Mouse (Mus musculus) activated CD4-positive, CD25-positive, alpha-beta regulatory T cell, adult 4 months (primary cell): ENCODE data around the gene Adamts7. TPM values are rescaled to one million over a fixed set of nuclear protein-coding genes. Genes with fewer than 3 reads are reported as not detected.

Experiments used
- ATAC-seq: one replicate; pipeline ENCODE4 v1.8.0; 2017
- polyA plus RNA-seq, 2 experiments: library from polyadenylated mRNA; unstranded; fragments of 100-300 nt; shearing (Covaris generic); gene quantifications; one replicate each; pipeline ENCODE4 v1.2.1; 2017

Gene Adamts7
- polyA plus RNA-seq, 2 experiments from 2014 or later = not detected

DNA sequence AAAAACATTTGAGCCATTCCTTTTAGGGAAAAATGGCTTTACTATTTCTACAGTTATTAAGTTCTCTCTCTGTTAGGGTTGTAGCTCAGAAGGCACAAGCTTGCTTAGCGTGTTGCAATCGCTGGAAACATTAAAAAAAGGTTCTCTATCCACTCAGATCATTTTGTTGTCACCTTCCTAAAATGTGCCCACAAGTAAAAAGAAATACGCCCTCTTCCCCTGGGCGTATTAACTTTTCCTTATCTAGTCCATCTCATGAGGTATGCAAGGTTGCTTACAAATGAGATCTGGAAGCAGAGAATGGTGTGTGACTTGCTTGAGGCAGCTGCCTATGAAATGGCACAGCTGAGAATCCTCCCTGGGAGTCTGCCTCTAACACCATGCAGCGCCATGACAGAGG lies 73.9 kb downstream of the Adamts7 start:
- no peak for ATAC-seq

DNA sequence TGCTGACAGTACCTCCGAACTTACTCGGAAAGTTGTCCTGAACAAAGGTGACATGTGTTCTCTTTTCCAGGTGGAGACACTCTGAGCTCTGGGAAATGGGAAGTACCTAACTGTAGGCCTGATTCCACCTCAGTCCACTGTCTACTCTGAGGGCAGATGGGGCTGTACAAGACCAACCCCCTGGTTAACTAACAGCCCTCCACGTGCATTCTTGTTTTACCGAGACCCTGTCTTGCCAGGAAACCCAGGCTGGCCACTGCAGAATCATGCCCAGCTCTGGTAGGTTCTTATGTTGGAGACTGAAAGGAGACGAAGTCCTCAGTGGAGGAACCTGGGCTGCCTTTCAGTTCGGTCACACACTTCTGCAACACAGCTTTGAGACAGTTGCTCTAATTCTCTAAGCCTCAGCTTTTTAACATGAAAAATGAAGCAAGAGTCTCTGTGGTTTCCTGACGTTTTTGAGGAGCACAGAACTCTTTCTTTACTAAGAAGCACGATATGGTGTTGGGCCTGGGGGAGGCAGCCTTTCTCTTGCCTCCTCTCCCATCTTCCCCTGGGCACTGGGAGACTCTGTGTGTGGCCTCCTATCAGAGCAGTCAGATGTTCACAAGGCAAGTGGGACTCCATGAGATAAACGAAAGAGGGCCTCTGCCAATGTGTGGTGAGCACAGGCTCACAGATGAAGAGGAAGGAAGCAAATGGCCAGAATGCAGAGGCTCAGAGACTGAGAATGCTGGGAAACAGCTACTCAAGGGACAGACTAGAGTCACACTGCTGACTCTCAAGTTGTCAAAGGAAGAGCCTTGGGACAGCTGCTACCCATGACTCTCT lies 74.6 kb downstream of the Adamts7 start:
- ATAC-seq = no peak

DNA sequence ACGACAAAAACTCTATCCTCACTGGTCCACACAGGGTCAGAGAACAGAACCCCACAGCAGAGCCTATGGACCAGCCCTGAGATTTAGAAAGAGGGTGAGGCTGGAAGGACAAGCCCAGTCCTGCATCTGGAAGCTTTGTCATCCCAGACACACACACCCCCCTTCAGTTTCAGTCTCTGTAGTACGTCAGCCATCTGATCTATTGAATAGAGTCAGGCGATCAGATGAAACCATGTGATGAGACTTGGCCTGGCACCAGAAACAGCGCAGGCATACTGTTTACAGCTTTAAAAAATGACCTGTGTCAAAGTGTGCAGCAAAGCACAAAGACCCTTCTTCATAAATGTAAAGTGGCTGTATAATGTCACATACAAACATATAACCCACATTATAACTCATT lies 77.7 kb downstream of the Adamts7 start:
- ATAC-seq = no peak

DNA sequence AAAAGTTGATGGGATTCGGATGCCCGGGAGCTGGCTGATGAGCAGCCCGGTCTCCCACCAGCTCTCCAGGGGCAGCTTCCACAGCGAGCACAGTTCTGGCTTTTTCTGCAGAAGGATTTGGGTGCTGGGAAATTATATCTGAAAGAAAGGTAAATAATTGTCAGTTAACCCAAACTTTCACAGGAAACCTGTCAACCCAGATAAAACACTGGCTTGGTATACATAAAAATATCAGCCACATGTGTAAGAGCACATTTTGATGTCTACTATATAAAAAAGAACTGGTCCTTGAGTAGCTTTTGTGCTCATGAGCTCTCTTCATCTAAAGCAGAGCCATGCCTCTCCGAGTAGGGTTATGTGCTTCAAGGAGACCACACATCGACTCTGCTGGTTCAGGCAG lies 78.2 kb downstream of the Adamts7 start:
- ATAC-seq = no peak

DNA sequence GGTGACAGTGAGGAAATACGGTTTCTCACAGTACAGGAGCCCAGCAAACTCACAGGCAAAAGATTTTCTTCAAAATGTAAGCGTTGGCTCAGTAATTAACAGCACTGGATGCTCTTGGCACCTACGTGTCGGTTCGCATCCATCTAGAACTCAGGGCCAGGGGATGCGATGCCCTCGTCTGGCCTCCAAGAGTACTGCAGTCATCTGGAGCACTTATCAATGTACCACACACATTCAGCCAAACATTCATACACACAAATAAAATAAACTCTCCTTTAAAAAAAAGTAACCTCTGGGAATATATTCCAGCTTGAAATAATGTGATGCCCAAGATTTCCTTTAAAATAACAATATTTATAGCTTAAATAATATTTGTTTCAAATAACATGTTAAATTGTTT lies 78.7 kb downstream of the Adamts7 start:
- ATAC-seq = no peak

DNA sequence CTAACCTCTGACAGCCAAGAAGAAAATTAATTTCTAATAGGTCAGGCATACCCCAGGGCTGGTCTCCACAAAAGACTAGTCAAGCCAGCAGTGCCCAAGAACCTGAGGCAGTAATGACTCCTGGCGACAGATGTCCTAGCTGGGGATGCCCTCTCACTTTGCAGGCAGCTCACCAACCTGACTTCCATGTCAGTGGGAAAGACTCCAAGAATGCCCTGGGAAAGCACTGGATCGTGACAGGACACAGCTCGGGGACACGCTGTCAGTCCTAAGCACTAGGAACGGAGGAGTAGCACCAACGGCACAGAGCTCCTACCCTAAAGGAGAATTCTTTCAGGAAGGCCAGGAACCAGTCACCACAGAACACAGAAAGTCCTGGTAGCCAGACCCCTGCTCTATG lies 79.4 kb downstream of the Adamts7 start:
- ATAC-seq = no peak

DNA sequence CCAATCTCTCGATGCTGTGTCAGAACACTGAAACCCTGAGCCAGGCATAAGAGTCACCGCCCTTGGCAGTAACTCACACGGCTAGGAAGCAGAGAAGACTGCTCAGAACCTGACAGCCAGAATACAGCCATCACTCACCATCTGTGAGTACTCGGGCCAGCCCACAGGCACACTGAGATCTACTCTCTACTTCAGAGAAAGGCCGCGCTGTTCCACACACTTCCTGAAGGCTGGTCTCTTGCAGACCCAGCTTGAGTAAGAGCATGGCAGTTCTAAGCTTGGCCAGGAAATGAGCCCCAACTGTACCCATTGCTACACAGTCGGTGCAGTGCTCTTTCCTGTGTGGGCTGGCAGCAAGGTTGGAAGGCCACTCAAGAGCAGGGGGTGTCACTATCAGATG lies 80.0 kb downstream of the Adamts7 start:
- ATAC-seq = peak; percentile 79

DNA sequence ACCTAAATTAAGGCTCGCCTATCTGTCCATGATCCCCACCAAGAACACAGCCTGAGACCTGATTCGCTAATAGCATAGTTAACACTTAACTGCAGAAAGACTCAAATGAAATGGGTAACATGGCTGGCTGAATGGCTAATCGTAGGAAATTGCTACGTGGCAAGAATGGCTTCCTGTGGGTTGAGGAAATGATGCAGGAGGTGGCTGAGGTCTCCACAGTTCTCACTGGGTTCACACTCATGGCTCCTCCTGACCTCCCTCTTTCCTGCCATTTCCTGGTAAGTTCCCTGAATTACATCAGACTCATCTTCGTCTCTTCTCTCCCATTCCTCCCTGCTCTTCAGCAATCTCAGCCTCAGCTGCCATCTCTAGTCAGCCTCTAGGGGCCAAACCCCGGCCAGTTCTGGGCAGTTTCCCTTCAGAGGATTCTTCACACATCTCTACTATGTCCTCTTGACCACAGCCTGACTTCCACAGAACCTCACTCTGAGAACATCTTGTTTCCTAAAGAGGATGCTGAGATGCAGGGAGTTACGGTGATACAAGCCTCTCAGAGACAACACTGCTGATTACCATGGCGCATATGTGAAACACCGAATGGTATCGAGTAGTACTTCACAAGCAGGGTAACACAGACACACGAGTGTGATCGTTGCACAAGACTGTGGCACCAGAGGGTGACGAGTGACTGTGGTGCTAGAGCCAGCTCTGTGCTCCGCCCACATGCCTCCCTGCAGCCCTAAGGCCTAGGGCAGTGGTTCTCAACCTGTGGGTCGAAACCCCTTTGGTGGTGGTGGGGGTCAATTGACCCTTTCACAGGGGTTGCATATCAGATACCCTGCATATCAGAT lies 81.7 kb downstream of the Adamts7 start:
- peak; percentile 24 for ATAC-seq

DNA sequence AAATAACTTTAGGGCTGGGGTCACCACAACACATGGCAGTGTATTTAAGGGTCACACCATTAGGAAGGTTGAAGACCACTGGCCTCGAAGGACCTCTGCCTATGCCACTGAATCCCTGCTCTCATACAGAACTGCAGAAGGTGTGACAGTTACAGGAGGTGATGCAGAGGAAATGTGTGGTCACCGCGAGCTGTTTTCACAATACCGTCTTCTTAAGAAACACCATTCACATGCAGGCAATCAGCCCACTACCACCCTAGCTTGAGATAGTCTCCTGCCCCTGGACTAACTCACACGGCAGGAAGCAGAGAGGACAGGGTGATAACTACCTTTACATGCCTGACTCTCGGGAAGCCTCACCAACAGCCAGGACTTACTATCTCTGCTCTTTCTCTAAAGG lies 82.3 kb downstream of the Adamts7 start:
- peak; percentile 56 for ATAC-seq

DNA sequence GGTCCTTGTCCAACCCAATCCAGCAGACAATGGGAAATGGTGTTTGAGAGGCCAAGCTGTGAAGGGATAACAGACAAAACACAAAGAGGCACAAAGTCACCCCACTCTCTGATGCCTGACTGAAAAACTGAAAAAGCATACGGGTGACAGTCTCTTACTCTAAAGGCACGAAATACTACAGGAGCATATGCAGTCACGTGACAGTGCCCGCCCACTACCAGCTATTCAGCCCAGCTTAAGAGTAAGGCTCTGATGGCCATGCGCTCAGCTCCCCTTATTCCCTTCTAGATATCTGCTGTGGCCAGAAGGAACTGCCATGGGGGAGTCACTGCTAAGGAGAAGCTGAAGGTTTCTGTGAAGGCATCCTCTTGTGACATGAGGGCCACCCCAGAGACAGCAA lies 82.9 kb downstream of the Adamts7 start:
- no peak for ATAC-seq

DNA sequence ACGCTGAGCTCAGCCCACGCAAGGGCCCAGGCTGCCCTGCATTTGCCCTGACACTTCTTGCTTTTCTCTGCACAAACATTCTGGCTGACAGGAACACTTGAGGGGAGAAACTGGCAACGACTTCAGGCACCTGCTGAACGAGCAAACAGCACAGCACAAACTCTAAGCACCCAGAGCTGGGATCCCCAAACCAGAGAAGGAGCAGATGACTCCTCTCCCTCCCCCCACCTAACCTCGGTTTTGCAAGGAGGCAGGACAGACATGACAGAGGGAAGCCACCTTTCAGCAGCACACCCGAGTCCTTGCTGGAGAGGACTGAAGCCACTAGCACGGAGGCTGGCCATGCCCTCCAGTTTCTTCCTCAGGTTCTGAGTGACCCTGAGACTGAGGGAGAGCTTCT lies 84.4 kb downstream of the Adamts7 start:
- ATAC-seq = no peak

DNA sequence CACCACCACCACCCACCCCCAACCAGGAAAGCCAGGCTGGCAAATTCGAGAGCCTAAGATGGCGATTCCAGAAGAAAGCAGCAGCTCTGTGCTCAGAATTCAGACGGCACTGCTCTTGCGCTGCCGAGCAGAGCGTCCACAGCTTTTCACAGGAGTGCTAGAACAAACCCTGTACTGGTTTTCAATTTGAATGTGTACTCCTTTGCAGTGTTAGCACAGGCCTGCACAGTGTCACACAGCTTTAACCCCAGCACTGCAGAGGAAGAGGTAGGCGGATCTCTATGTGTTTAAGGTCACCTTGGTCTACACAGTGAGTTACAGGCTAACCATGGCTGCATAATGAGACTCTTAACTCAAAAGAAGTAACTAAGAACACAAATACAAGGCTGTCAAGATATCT lies 85.5 kb downstream of the Adamts7 start:
- peak; percentile 25 for ATAC-seq

DNA sequence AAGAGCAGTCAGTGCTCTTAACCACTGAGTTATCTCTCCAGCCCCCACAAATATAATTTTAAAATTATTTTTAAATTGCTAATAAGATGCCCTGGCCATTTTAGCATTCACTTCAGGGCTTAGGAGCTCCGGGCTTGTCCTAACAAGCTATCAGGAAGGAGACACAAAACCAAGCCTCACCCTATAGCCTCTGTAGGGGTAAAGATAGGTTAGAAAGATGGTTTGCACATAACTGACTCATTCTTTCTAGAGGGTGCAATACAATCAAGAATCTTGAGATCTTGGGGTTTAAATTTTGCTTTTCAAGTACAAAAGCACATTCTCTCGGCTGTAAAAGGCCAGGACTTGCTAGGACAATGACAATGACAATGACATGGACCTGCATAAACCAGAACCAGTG lies 86.2 kb downstream of the Adamts7 start:
- no peak for ATAC-seq

DNA sequence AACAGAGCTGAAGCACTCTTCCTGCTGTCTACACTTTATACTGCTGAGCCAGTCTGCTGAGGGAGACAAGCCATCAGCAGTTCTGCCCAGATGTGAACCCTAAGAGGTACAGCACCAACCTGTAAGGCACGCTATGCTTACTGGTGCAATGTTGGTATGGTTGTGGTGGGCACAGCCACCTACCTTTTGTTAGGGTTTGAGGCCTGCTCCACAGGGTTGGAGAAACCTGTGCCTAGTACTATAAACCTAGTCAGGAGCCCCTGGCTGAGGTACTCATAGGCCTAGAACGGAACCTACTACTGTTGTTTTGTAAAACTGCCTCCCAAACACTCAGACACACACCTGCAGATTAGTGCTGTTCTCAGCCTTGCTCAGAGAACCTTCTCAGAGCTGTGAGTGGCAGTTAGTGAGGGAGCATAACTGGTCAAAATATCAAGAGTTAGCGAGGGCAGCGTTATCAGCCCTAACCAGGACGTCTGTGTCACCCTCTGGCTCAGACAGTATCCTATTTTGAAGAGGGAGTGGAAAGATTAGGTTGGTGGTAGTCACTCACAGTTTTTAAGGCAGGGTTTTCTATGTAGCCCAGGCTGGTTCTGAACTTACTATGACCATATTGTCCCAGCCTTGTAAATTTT lies 87.4 kb downstream of the Adamts7 start:
- ATAC-seq = no peak

DNA sequence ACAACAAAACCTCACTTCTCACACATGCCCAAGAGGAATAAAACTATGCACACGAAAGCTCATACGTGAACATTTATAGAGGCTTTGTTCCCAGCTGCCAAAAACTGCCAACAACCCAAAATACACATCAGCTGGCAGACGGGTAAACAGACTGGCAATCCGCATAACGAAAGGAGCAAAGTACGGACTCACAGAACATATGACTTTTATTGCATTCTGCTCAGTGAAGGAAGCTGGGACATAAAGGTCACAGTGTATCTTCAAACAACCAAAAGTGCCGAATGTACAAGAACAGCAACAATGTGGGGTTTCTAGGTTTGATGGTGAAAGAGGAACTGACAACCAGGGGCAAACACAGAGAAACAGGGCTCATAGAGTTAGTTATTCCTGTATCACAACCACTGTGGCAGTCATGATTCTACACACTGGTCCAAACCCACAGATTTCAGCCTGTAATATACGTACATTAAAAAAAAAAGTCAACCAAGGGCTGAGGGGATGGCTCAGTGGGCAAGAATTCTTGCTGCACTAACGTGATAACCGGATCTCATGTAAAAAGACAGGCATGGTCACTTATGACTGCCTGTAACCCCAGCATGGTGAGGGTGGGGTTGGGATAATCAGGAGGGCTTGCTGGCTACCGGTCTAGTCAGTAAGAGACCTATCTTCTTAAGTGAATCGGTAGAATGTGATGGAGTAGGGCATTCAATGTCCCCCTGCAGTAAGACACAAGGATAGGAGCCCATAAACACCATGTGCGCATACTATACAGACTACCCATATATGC lies 88.3 kb downstream of the Adamts7 start:
- peak; percentile 17 for ATAC-seq

DNA sequence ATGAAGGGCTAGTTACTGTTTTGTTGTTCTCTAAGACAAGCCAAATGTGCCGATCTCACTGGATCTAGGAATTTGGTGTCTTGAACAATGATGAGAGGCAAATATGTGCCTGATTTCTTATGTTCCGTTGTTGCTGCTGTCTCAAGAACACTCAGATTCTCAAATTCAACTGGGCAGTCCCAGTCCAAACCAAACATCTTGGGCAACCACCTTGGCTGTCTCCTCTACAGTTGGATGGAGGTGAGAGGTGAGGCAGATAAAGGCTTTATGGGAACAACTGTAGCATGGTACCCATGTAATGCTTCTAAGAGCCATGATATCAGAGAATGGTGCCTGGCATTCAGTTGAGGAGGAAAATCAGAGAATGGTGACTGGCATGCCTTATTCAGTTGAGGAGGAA lies 90.3 kb downstream of the Adamts7 start:
- no peak for ATAC-seq

DNA sequence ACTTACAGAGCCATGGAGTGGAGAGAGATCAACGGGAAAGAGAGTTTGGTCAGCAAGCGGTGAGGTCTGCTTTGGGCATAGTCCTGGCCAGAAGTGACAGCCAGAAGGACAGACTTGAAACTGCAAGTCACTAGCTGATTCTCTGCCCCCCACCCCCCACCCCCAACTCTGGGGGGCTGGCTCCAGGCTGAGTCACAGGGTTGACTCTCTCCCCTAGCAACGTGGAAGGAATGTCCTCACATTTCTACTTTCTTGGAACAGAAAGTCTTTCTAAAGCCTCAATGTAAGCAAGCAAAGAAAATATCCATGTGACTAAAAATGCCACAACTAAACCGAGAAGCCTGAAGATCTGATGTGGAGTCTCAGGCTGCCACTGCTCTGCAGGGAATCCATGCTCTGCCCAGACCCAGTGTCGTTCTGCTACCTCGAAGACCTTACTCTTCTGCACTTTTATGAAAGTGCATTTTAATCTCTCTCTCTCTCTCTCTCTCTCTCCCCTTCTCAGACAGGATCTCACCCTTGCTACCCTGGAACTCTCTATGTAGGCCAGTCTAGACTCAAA lies 93.1 kb downstream of the Adamts7 start:
- no peak for ATAC-seq

DNA sequence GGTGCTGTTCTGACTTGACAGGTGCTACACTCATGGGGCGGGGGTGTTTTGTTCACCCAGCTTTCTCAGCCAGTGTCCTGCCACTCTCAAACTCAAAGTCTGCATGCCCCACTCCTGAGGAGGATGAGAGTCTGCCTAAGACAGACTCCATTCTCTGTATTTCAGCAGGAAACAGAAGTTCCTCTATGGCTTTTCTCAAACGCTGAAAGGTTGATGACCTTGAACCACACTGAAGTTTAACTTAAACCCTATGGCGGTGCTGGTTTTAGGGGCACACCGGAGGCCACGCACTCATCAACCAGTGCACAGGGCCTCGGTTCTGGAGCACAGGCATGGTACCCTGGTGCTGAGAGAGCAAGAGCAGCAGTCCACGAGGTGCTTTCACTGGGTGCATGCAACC lies 94.4 kb downstream of the Adamts7 start:
- ATAC-seq = no peak
